Mouse (Mus musculus) erythroblast, embryonic 14.5 days (primary cell): ENCODE measurements around the gene Elp4. TPM values are rescaled to one million over a fixed set of nuclear protein-coding genes. Genes with fewer than 3 reads are reported as not detected.

Source experiments
- H3K27me3 ChIP-seq: 2 replicates; pipeline ENCODE4 v1.6.1; 2012; ENCODE audit warnings: inconsistent platforms; ENCODE audit not compliant: control insufficient read depth
- H3K36me3 ChIP-seq: 2 replicates; pipeline ENCODE4 v1.6.1; 2012; ENCODE audit warnings: mild to moderate bottlenecking, inconsistent platforms; ENCODE audit not compliant: control insufficient read depth
- H3K4me1 ChIP-seq: 2 replicates; pipeline ENCODE4 v1.6.1; 2012; ENCODE audit warnings: inconsistent platforms; ENCODE audit not compliant: control insufficient read depth
- H3K4me3 ChIP-seq: replicated peaks from 2 replicates; pipeline ENCODE3; 2012; ENCODE audit warnings: moderate library complexity, mild to moderate bottlenecking, inconsistent platforms
- H3K9me3 ChIP-seq: 2 replicates; pipeline ENCODE4 v1.6.1; 2012; ENCODE audit warnings: low read length, inconsistent platforms, mixed read lengths; ENCODE audit not compliant: control insufficient read depth
- GATA1 ChIP-seq: IDR thresholded peaks from 2 replicates; pipeline ENCODE4 v1.6.1; 2012; ENCODE audit warnings: low read length, inconsistent platforms, mixed read lengths
- TAL1 ChIP-seq: IDR thresholded peaks from 3 replicates; pipeline ENCODE4 v1.6.1; 2012; ENCODE audit warnings: low read length, inconsistent platforms, mixed read lengths
- polyA plus RNA-seq: library from polyadenylated mRNA; stranded (reverse); fragments of >175 nt; gene quantifications from 2 replicates; pipeline ENCODE4 v1.2.3, GENCODE M21; 2012

Gene Elp4
- polyA plus RNA-seq, 1 experiment, result 0.64 TPM

DNA sequence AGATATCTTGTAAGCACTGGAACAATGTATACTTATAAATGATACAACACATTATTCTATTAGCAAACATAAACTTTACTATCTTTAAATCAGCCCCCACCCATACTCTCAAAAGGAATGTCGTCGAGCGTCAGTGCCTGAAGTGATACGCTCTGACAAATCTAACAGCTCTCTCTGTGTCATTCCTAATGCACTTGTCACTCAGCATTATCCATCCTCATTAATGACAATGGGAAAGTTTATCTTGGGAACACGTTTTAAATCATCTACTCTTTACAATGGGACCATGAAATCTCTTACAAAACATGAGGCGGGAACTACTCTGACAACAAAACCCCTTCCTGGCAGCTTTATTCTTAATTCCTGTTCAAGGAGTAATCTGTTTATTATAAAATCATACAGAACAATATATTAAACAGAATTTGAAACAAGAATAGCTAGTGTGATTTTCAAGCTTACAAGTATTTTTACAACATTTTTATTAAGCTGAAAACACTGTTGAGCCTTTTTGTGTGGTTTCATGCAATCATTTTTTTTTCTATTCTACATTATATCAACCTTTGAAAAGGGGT is 125.0 kb downstream of the Elp4 start:
- Histone ChIP-seq H3K4me3 (no peak overlapping the region), H3K36me3 (no peaks in the 10 kb centered on the region), H3K4me1 (no peaks in the 10 kb centered on the region), H3K9me3 (no peaks in the 10 kb centered on the region), H3K27me3 (no peaks in the 10 kb centered on the region)
- TF ChIP-seq GATA1 (no peak), TAL1 (no peak)

GRCm38 (mm10) chr2:105771314-105771713 is 133.1 kb downstream of the Elp4 start:
- H3K27me3 ChIP-seq, result no peaks in the 10 kb centered on the region
- TF ChIP-seq TAL1, result no peak
- no peak for TF ChIP-seq GATA1
- H3K4me3 ChIP-seq, result no peak overlapping the region
- peaks cover 8% of the 10 kb centered on the region for H3K9me3 ChIP-seq
- peaks cover 39% of the 10 kb centered on the region for H3K4me1 ChIP-seq
- H3K36me3 ChIP-seq, result peaks cover 16% of the 10 kb centered on the region

- TF ChIP-seq TAL1 (peak; percentile 66; the same call in 2 of the 3 replicates), GATA1 (no peak)
- peaks cover 39% of the 10 kb centered on the region for H3K4me1 ChIP-seq
- peaks cover 8% of the 10 kb centered on the region for H3K9me3 ChIP-seq
- H3K4me3 ChIP-seq, result no peak overlapping the region
- no peaks in the 10 kb centered on the region for H3K27me3 ChIP-seq
- H3K36me3 ChIP-seq, result peaks cover 16% of the 10 kb centered on the region
These were observed 134.5 kb downstream of the Elp4 start for GRCm38 (mm10) chr2:105769747-105770328.

GRCm38 (mm10) chr2:105753512-105753911 is 150.9 kb downstream of the Elp4 start:
- TF ChIP-seq GATA1 (no peak), TAL1 (no peak)
- Histone ChIP-seq H3K36me3 (no peaks in the 10 kb centered on the region), H3K27me3 (no peaks in the 10 kb centered on the region)

GRCm38 (mm10) chr2:105749111-105749510 is 155.3 kb downstream of the Elp4 start:
- H3K9me3 ChIP-seq, result no peaks in the 10 kb centered on the region
- H3K4me1 ChIP-seq, result no peaks in the 10 kb centered on the region; the same call in 1 of the 2 replicates
- H3K36me3 ChIP-seq, result no peaks in the 10 kb centered on the region
- H3K4me3 ChIP-seq, result no peak overlapping the region
- TF ChIP-seq TAL1 (no peak), GATA1 (no peak)
- no peaks in the 10 kb centered on the region for H3K27me3 ChIP-seq

More at GRCm38 (mm10) chr2:105753512-105753911, 150.9 kb downstream of the Elp4 start:
- no peaks in the 10 kb centered on the region; the same call in 1 of the 2 replicates for H3K4me1 ChIP-seq
- H3K9me3 ChIP-seq, result no peaks in the 10 kb centered on the region
- H3K4me3 ChIP-seq, result no peak overlapping the region

DNA sequence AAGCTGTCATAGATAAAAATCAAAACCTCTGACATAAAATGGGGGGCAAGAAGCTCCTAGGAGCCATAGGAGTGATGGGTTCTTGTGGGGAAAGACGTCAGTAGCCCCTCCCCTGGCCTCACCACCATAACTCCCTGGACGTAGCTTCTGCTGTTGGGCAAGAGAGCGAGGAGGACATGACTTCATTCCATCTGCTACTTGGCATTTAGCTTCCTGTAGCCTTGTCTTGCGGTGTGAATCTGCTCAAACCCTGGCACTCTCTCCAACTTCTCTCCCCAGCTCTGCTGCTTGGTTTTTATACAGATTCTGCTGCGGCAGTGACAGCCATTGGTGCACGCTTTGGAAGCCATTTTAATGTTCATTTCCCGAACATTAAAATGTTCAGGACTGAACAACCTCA is 157.5 kb downstream of the Elp4 start:
- no peaks in the 10 kb centered on the region; the same call in 1 of the 2 replicates for H3K4me1 ChIP-seq
- no peak overlapping the region for H3K4me3 ChIP-seq
- no peaks in the 10 kb centered on the region for H3K36me3 ChIP-seq
- no peaks in the 10 kb centered on the region for H3K9me3 ChIP-seq
- H3K27me3 ChIP-seq, result no peaks in the 10 kb centered on the region
- TF ChIP-seq GATA1 (no peak), TAL1 (no peak)

DNA sequence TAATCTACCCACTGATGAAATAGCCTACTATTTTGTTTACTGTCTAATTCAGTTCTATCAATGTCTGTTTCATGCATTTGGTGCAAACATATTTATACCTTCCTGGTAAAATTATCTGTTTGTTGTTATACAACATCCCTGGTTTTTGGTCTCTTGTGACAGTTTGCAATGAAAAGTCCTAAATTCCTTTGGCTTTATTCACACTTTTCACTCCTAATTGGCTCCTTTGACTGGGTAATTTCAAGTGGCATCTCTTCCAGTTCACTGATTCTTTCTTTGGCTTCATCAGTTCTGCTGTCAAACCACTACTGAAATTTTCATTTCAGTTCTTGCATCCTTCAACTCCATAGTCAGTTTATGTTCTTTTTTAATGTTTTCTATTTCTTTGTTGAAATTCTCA is 168.2 kb downstream of the Elp4 start:
- Histone ChIP-seq H3K4me3 (no peak overlapping the region), H3K36me3 (no peaks in the 10 kb centered on the region), H3K4me1 (no peaks in the 10 kb centered on the region), H3K27me3 (no peaks in the 10 kb centered on the region), H3K9me3 (no peaks in the 10 kb centered on the region)
- TF ChIP-seq GATA1 (no peak), TAL1 (no peak)

DNA sequence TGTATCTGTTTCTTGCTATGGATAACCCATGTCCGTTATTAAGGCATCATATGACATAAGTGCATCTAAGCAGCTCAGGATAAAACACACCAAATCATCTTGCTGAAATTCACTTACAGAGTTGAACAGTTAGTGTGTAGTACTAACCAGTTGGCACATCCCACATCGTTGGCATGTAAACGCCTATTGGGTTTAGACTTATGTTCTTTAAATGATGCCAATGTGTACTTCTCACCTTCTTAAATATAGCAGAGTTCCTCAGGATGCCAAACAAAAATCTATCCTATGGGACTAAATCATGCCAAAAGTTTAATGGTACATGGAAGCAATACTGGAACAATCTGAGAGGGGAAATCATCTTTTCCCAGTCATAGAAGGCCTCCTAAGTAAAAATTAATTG is 173.7 kb downstream of the Elp4 start:
- Histone ChIP-seq H3K27me3 (no peaks in the 10 kb centered on the region), H3K4me3 (no peak overlapping the region), H3K4me1 (no peaks in the 10 kb centered on the region), H3K9me3 (no peaks in the 10 kb centered on the region), H3K36me3 (no peaks in the 10 kb centered on the region)
- TF ChIP-seq TAL1 (no peak), GATA1 (no peak)

DNA sequence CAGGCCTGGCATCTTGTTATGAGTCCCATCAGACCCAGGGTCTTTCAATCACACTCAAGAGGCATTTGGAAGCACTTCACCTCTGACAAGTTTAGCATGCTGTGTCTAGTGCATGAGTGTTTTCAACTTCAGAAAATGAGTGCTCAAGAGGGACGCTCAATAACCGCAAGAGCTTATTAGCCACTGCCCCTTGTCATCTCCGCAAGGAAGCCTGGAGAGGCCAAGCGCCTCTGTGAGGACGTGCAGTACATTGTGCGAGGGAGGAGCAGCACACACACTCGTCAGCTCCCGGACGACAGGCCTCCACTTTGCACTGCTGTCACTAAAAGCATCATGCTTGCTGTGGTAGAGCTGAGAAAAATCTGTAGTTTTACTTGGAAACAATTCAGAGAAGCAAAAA is 177.7 kb downstream of the Elp4 start:
- TF ChIP-seq GATA1 (no peak), TAL1 (no peak)
- H3K4me3 ChIP-seq, result no peak overlapping the region
- no peaks in the 10 kb centered on the region for H3K27me3 ChIP-seq
- H3K36me3 ChIP-seq, result no peaks in the 10 kb centered on the region
- H3K4me1 ChIP-seq, result no peaks in the 10 kb centered on the region
- H3K9me3 ChIP-seq, result no peaks in the 10 kb centered on the region
